Mouse (Mus musculus) layer of hippocampus, postnatal 36 days (tissue): Measurements from ENCODE around the gene Soga3. TPM values are rescaled to one million over a fixed set of nuclear protein-coding genes. Genes with fewer than 3 reads are reported as not detected.

ENCODE experiments used
- DNase-seq, 2 experiments: peaks; one replicate each; pipeline ENCODE4 v3.0.0; 2022
- total RNA-seq, 2 experiments: library from RNA; stranded (reverse); gene quantifications; 2 replicates each; pipeline ENCODE4 v1.2.3; 2021

The Soga3 gene
- total RNA-seq, 2 experiments from 2014 or later = 168 to 172 TPM

DNA sequence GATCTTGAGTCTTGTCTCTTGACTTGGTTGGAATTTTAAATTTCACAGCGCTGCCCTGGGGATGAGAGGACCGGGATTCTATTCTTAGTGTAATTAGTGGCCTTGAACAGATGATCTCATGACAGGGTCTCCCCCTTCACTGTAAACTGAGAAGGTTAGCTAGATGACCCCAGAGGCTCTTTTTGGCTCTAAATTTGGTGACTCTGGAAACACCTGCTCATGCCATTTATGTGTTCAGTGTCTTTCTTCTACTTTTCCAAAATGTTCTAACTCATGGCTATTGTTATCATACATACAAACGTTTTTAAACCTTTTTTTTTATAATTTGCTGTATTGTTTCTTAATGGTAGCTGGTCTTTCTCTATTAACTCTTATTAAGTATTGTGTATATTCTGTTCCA is 65.1 kb downstream of the Soga3 start:
- no peak for DNase-seq

DNA sequence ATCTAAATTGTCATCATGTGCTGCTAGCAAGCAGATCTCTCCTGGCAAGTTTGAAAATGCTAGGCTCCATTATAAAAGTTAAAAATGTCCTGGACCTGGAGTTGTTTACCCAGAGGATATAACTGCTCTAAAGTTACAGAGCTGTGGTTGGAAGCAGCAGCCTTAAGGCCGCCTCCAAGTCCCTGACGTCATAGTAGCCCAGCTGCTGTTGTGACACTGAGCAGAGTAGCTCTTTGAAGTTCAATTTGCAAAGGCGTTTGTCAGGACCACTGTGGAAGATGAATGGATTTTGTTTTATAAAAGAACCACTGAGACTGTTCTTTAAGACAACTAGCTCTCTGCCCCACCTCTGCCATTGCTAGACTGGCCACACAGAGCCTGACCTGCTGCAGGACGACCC is 67.8 kb downstream of the Soga3 start, which contains the start of gene 9330159F19Rik:
Gene 9330159F19Rik (plus strand): TSS at position 154 of the 400 bp plus-strand sequence.
- peak; percentile 37 to 38 for DNase-seq

DNA sequence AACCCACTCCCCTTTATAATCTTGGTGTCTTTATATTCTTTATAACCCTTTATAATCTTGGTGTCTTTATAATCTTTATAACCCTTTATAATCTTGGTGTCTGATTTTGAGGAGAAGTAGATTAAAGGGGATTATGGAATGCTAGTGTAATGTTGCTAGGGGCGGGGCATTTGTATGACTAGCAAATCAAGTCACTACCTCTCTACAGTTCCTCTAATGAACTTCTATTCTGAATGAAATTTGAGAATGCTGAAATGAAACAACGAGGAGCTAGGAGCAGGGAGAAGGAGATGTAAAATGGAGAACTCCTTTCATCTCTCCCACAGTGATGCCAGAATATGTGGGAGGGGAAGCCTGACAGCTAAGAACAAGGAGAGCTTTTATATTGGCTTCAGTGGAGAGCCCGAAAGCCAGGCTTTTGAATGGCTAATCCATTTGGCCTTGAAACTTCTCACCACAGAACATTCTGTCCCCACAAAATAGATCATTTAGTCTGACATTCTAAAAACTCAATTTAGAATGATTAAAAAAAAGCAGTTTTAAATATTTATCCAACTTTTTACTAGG is 70.0 kb downstream of the Soga3 start:
- DNase-seq = peak in 1 of 2 experiments; percentile 21

DNA sequence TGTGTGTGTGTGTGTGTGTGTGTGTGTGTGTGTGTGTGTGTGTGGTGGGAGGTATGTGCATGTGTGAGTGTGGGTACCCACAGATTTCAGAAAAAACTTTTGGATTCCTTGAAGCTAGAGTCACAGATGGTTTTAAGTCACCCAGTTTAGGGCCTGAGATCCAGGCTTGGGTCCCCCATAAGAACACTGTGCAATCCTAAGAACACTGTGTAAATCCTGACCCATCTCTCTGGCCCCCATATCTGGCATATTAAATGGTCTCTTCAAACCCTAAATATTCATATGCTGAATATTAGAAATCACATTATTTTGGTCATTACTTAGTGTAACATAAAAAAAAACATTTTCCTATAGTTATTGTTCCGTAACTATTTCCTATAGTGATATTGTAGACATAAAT is 73.3 kb downstream of the Soga3 start:
- no peak for DNase-seq

DNA sequence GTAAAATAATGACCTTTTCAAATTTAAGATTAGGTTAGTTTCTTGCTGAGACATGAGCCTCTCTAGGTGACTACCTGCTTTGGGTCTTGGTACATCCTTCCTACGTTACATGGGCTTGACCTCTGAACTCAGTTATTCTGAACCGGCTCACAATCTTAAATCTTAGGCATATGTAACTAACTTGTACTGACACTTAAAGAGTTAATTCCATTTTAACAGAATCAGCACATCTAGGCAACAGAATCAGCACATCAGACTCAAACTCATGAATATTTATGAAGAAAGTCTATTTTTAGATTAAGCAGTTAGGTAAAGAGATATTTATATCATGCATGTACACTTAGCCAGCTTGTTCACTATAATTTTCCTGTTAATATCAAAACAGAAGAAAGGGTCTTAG is 73.8 kb downstream of the Soga3 start:
- DNase-seq = no peak

DNA sequence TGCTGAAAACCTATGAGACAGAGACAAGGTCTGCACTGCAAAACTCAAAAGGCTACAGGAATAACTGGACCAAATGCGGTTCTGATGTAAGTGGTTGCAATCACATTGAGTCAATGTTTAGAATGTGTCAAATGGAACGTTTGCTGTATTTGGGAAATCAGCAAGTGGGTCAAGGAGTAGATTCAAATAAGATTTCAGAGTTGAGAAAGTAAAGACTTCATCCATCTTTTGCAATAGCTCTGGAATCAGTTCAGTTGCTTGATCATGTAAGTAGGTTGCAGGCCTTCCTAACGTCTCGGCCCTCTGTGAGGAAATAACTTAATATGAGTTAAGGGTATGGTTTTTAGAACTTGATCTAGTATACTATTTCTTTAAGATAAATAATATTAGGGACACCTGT is 81.7 kb downstream of the Soga3 start:
- DNase-seq = no peak

DNA sequence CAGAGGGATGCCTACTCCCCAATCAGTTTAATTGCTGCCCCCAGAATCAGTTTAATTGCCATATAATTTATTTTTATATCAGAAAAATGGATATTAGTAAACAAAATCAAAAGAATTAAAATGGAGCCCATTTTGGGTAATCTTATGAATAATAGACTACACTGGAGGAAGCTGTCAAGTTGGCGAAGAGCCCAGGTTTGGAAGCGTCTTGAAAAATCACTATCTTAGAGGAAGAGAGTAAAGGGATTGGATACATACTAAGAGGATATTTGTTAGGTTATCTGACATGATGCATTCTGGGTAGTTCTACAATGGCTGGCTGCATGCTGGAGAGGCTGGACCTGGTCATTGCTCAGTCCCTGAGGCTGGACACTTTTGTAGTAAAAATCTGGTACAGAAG is 87.6 kb downstream of the Soga3 start:
- no peak for DNase-seq

Other genes with a start within 250 kb of the Soga3 start
- gene 2310057J18Rik, start 157.5 kb upstream of the Soga3 start, total RNA-seq = not detected
- 10 to 100 TPM; 27.7 to 29.2 TPM for gene Gm49353, start 55.1 kb downstream of the Soga3 start, total RNA-seq
- 10 to 100 TPM; 84.9 to 93.0 TPM for gene 9330159F19Rik, start 67.8 kb downstream of the Soga3 start, total RNA-seq
- 10 to 100 TPM; 34.6 to 43.4 TPM for gene Echdc1, start 169.3 kb downstream of the Soga3 start, total RNA-seq
- gene Rnf146, start 218.6 kb downstream of the Soga3 start, total RNA-seq = 100 to 1,000 TPM; 104 to 107 TPM